Mouse (Mus musculus) neural tube, embryonic 15.5 days (tissue): ENCODE data around the gene Fras1. TPM values are rescaled to one million over a fixed set of nuclear protein-coding genes. Genes with fewer than 3 reads are reported as not detected.

Experiments used
- ATAC-seq: fragments of 200-750 bp; cut with Nextera tagmentation; 2 replicates; pipeline ENCODE4 v1.8.0; 2017; ENCODE audit warnings: mild to moderate bottlenecking, moderate TSS enrichment, moderate library complexity; ENCODE audit not compliant: low FRiP score
- H3K27ac ChIP-seq: fragments of 300-500 bp; sonication (generic); replicated peaks from 2 replicates; pipeline ENCODE4 v1.5.1; 2015; ENCODE audit warnings: mild to moderate bottlenecking, inconsistent platforms
- H3K27me3 ChIP-seq: fragments of 300-500 bp; sonication (generic); replicated peaks from 2 replicates; pipeline ENCODE4 v1.6.1; 2015; ENCODE audit warnings: inconsistent platforms
- H3K36me3 ChIP-seq: fragments of 300-500 bp; sonication (generic); 2 replicates; pipeline ENCODE4 v1.6.1; 2015; ENCODE audit warnings: inconsistent platforms
- H3K4me1 ChIP-seq: fragments of 300-500 bp; sonication (generic); 2 replicates; pipeline ENCODE4 v1.6.1; 2015; ENCODE audit warnings: inconsistent platforms
- H3K4me2 ChIP-seq: fragments of 300-500 bp; sonication (generic); 2 replicates; pipeline ENCODE4 v1.6.1; 2015; ENCODE audit warnings: inconsistent platforms, mild to moderate bottlenecking, moderate library complexity
- H3K4me3 ChIP-seq: fragments of 300-500 bp; sonication (generic); replicated peaks from 2 replicates; pipeline ENCODE4 v1.5.1; 2015; ENCODE audit warnings: mild to moderate bottlenecking, inconsistent platforms
- H3K9ac ChIP-seq: fragments of 300-500 bp; sonication (generic); replicated peaks from 2 replicates; pipeline ENCODE4 v1.6.1; 2015; ENCODE audit warnings: mild to moderate bottlenecking, inconsistent platforms
- H3K9me3 ChIP-seq: fragments of 300-500 bp; sonication (generic); replicated peaks from 2 replicates; pipeline ENCODE4 v1.6.1; 2016; ENCODE audit warnings: inconsistent platforms
- WGBS: fragments of 180-500 bp; shearing (Covaris S2); methylation state at CpG from one replicate; pipeline ENCODE4 v1.1.7; 2015; ENCODE audit warnings: mixed read lengths; 5-methylcytosine and 5-hydroxymethylcytosine counted together
- polyA plus RNA-seq: library from polyadenylated mRNA; unstranded; fragments of >200 nt; fragmentation: Nextera tagmentation; extraction: Ambion mirVana; gene quantifications from 2 replicates; pipeline ENCODE4 v1.2.1, GENCODE M21; 2015

Fras1 gene
- polyA plus RNA-seq, 1 experiment from 2014 or later, result 5.3 TPM

GRCm38 (mm10) chr5:96708515-96708914, 334.8 kb downstream of the Fras1 start:
- Histone ChIP-seq H3K4me3 (no peak overlapping the region), H3K9me3 (no peaks in the 10 kb centered on the region), H3K36me3 (no peaks in the 10 kb centered on the region), H3K4me1 (no peaks in the 10 kb centered on the region), H3K4me2 (no peak overlapping the region), H3K27ac (no peak overlapping the region), H3K27me3 (no peaks in the 10 kb centered on the region), H3K9ac (no peak overlapping the region)
- ATAC-seq, result no peak
- WGBS, result 87% methylated on average over 10 of the region's 10 CpGs

GRCm38 (mm10) chr5:96712089-96712684, 338.4 kb downstream of the Fras1 start:
- no peak overlapping the region for H3K9ac ChIP-seq
- H3K4me3 ChIP-seq, result no peak overlapping the region
- no peaks in the 10 kb centered on the region for H3K9me3 ChIP-seq
- no peak overlapping the region for H3K4me2 ChIP-seq
- H3K27ac ChIP-seq, result peak overlapping the region; percentile 38; the same call in 1 of the 2 replicates
- ATAC-seq, result peak; percentile 46; the same call in 1 of the 2 replicates
- H3K4me1 ChIP-seq, result peaks cover 6% of the 10 kb centered on the region; the same call in 1 of the 2 replicates
- no peaks in the 10 kb centered on the region for H3K36me3 ChIP-seq
- H3K27me3 ChIP-seq, result no peaks in the 10 kb centered on the region
- WGBS, result 65% methylated on average over 12 of the region's 12 CpGs

- H3K4me1 ChIP-seq, result peaks cover 6% of the 10 kb centered on the region; the same call in 1 of the 2 replicates
- H3K4me3 ChIP-seq, result no peak overlapping the region
- no peaks in the 10 kb centered on the region for H3K9me3 ChIP-seq
- no peaks in the 10 kb centered on the region for H3K27me3 ChIP-seq
- WGBS, result 49% methylated on average over 4 of the region's 4 CpGs
- no peak overlapping the region for H3K4me2 ChIP-seq
- no peak overlapping the region for H3K9ac ChIP-seq
- H3K36me3 ChIP-seq, result no peaks in the 10 kb centered on the region
- peak; percentile 78 for ATAC-seq
- peak overlapping the region; percentile 10; the same call in 1 of the 2 replicates for H3K27ac ChIP-seq
Measured at GRCm38 (mm10) chr5:96712799-96713198, 339.0 kb downstream of the Fras1 start.

GRCm38 (mm10) chr5:96716273-96717034, 342.7 kb downstream of the Fras1 start:
- Histone ChIP-seq H3K4me2 (no peak overlapping the region), H3K27me3 (no peaks in the 10 kb centered on the region), H3K9ac (no peak overlapping the region), H3K9me3 (no peaks in the 10 kb centered on the region), H3K4me3 (no peak overlapping the region), H3K4me1 (peaks cover 6% of the 10 kb centered on the region; the same call in 1 of the 2 replicates), H3K27ac (no peak overlapping the region), H3K36me3 (no peaks in the 10 kb centered on the region)
- no peak for ATAC-seq
- 51% methylated on average over 8 of the region's 8 CpGs for WGBS

- 93% methylated on average over 4 of the region's 4 CpGs for WGBS
- Histone ChIP-seq H3K27me3 (no peaks in the 10 kb centered on the region), H3K27ac (no peak overlapping the region), H3K36me3 (no peaks in the 10 kb centered on the region), H3K9ac (no peak overlapping the region), H3K4me1 (peaks cover 6% of the 10 kb centered on the region; the same call in 1 of the 2 replicates), H3K9me3 (no peaks in the 10 kb centered on the region), H3K4me3 (no peak overlapping the region), H3K4me2 (no peak overlapping the region)
- ATAC-seq, result no peak
Measured at GRCm38 (mm10) chr5:96717690-96718089, 343.9 kb downstream of the Fras1 start.

- Histone ChIP-seq H3K27ac (no peak overlapping the region), H3K4me3 (no peak overlapping the region), H3K9me3 (no peaks in the 10 kb centered on the region), H3K36me3 (no peaks in the 10 kb centered on the region), H3K4me1 (peaks cover 6% of the 10 kb centered on the region; the same call in 1 of the 2 replicates), H3K9ac (no peak overlapping the region), H3K4me2 (no peak overlapping the region), H3K27me3 (no peaks in the 10 kb centered on the region)
- ATAC-seq, result no peak
- WGBS, result 90% methylated on average over 5 of the region's 5 CpGs
Measured at GRCm38 (mm10) chr5:96718601-96719000, 344.8 kb downstream of the Fras1 start.

GRCm38 (mm10) chr5:96719221-96719620, 345.5 kb downstream of the Fras1 start:
- Histone ChIP-seq H3K36me3 (no peaks in the 10 kb centered on the region), H3K9ac (no peak overlapping the region), H3K9me3 (no peaks in the 10 kb centered on the region), H3K4me1 (peaks cover 6% of the 10 kb centered on the region; the same call in 1 of the 2 replicates), H3K4me2 (no peak overlapping the region), H3K27ac (no peak overlapping the region), H3K27me3 (no peaks in the 10 kb centered on the region), H3K4me3 (no peak overlapping the region)
- 83% methylated on average over 5 of the region's 5 CpGs for WGBS
- ATAC-seq, result no peak

- Histone ChIP-seq H3K36me3 (0 out of 2 replicates have a peak, but pooled peaks cover 3% of the 10 kb centered on the region), H3K4me3 (no peak overlapping the region), H3K9ac (no peak overlapping the region), H3K27ac (no peak overlapping the region), H3K27me3 (no peaks in the 10 kb centered on the region), H3K9me3 (no peaks in the 10 kb centered on the region), H3K4me1 (no peaks in the 10 kb centered on the region), H3K4me2 (no peak overlapping the region)
- WGBS, result 74% methylated on average over 3 of the region's 3 CpGs
- ATAC-seq, result no peak
Measured at GRCm38 (mm10) chr5:96722690-96723089, 348.9 kb downstream of the Fras1 start.

GRCm38 (mm10) chr5:96739138-96739878, 365.6 kb downstream of the Fras1 start:
- 93% methylated on average over 15 of the region's 15 CpGs for WGBS
- Histone ChIP-seq H3K27me3 (no peaks in the 10 kb centered on the region), H3K4me3 (no peak overlapping the region), H3K27ac (no peak overlapping the region), H3K4me1 (no peaks in the 10 kb centered on the region; the same call in 1 of the 2 replicates), H3K9me3 (no peaks in the 10 kb centered on the region), H3K4me2 (no peak overlapping the region), H3K9ac (no peak overlapping the region), H3K36me3 (no peaks in the 10 kb centered on the region)
- no peak for ATAC-seq

- no peak overlapping the region for H3K9ac ChIP-seq
- H3K4me3 ChIP-seq, result no peak overlapping the region
- ATAC-seq, result no peak
- no peaks in the 10 kb centered on the region for H3K9me3 ChIP-seq
- WGBS, result 45% methylated on average over 8 of the region's 8 CpGs
- H3K27ac ChIP-seq, result no peak overlapping the region
- H3K36me3 ChIP-seq, result no peaks in the 10 kb centered on the region
- peaks cover 4% of the 10 kb centered on the region; the same call in 1 of the 2 replicates for H3K4me1 ChIP-seq
- no peaks in the 10 kb centered on the region for H3K27me3 ChIP-seq
- no peak overlapping the region for H3K4me2 ChIP-seq
Measured at GRCm38 (mm10) chr5:96747195-96747984, 373.6 kb downstream of the Fras1 start.

GRCm38 (mm10) chr5:96757615-96758014, 383.9 kb downstream of the Fras1 start:
- 66% methylated on average over 7 of the region's 7 CpGs for WGBS
- no peaks in the 10 kb centered on the region for H3K27me3 ChIP-seq
- H3K36me3 ChIP-seq, result no peaks in the 10 kb centered on the region
- no peak overlapping the region for H3K27ac ChIP-seq
- no peak overlapping the region for H3K4me3 ChIP-seq
- no peak overlapping the region for H3K4me2 ChIP-seq
- no peaks in the 10 kb centered on the region for H3K9me3 ChIP-seq
- no peak for ATAC-seq
- H3K9ac ChIP-seq, result no peak overlapping the region
- H3K4me1 ChIP-seq, result no peaks in the 10 kb centered on the region
